Mouse (Mus musculus) megakaryocyte, embryonic 14.5 days (primary cell): ENCODE data around the gene Ddt.

Experiments
- FLI1 ChIP-seq: IDR thresholded peaks from 2 replicates; pipeline ENCODE4 v1.6.1; 2012; ENCODE audit warnings: low read length, inconsistent platforms, mixed read lengths
- GATA1 ChIP-seq: IDR thresholded peaks from 3 replicates; pipeline ENCODE4 v1.6.1; 2012; ENCODE audit warnings: mixed read lengths, low read length, inconsistent platforms, borderline replicate concordance

GRCm38 (mm10) chr10:75774102-75774501 lies 888 bp upstream of the Ddt start:
- TF ChIP-seq GATA1 (no peak), FLI1 (no peak)
